Mouse (Mus musculus) stomach, embryonic 15.5 days (tissue): ENCODE results near the gene Alkbh1. TPM values are rescaled to one million over a fixed set of nuclear protein-coding genes. Genes with fewer than 3 reads are reported as not detected.
A peak's percentile ranks its signal among the peaks of the same experiment; 100 is the strongest.

ENCODE experiments used
- ATAC-seq: fragments of 200-750 bp; cut with Nextera tagmentation; 2 replicates; pipeline ENCODE4 v1.8.0; 2017; ENCODE audit warnings: low read depth, moderate number of reproducible peaks, moderate TSS enrichment; ENCODE audit not compliant: insufficient read depth, low FRiP score
- H3K27ac ChIP-seq: fragments of 300-500 bp; sonication (generic); 2 replicates; pipeline ENCODE4 v1.5.1; 2015; ENCODE audit warnings: mild to moderate bottlenecking, inconsistent platforms
- H3K27me3 ChIP-seq: fragments of 300-500 bp; sonication (generic); replicated peaks from 2 replicates; pipeline ENCODE4 v1.6.1; 2015; ENCODE audit warnings: inconsistent platforms
- H3K36me3 ChIP-seq: fragments of 300-500 bp; sonication (generic); 2 replicates; pipeline ENCODE4 v1.6.1; 2015; ENCODE audit warnings: inconsistent platforms
- H3K4me1 ChIP-seq: fragments of 300-500 bp; sonication (generic); 2 replicates; pipeline ENCODE4 v1.6.1; 2015; ENCODE audit warnings: inconsistent platforms
- H3K4me2 ChIP-seq: fragments of 300-500 bp; sonication (generic); 2 replicates; pipeline ENCODE4 v1.6.1; 2015; ENCODE audit warnings: mild to moderate bottlenecking, inconsistent platforms
- H3K4me3 ChIP-seq: fragments of 300-500 bp; sonication (generic); replicated peaks from 2 replicates; pipeline ENCODE4 v1.5.1; 2015; ENCODE audit warnings: inconsistent platforms
- H3K9ac ChIP-seq: fragments of 300-500 bp; sonication (generic); 2 replicates; pipeline ENCODE4 v1.6.1; 2015; ENCODE audit warnings: inconsistent platforms
- H3K9me3 ChIP-seq: fragments of 300-500 bp; sonication (generic); 2 replicates; pipeline ENCODE4 v1.6.1; 2016; ENCODE audit warnings: inconsistent platforms
- WGBS: fragments of 180-500 bp; shearing (Covaris S2); methylation state at CpG from one replicate; pipeline ENCODE4 v1.1.7; 2015; 5-methylcytosine and 5-hydroxymethylcytosine counted together
- polyA plus RNA-seq: library from polyadenylated mRNA; unstranded; fragments of >200 nt; fragmentation: Nextera tagmentation; extraction: Ambion mirVana; gene quantifications from 2 replicates; pipeline ENCODE4 v1.2.1, GENCODE M21; 2015

Gene Alkbh1
- polyA plus RNA-seq, 1 experiment from 2014 or later, result 57.8 TPM

DNA sequence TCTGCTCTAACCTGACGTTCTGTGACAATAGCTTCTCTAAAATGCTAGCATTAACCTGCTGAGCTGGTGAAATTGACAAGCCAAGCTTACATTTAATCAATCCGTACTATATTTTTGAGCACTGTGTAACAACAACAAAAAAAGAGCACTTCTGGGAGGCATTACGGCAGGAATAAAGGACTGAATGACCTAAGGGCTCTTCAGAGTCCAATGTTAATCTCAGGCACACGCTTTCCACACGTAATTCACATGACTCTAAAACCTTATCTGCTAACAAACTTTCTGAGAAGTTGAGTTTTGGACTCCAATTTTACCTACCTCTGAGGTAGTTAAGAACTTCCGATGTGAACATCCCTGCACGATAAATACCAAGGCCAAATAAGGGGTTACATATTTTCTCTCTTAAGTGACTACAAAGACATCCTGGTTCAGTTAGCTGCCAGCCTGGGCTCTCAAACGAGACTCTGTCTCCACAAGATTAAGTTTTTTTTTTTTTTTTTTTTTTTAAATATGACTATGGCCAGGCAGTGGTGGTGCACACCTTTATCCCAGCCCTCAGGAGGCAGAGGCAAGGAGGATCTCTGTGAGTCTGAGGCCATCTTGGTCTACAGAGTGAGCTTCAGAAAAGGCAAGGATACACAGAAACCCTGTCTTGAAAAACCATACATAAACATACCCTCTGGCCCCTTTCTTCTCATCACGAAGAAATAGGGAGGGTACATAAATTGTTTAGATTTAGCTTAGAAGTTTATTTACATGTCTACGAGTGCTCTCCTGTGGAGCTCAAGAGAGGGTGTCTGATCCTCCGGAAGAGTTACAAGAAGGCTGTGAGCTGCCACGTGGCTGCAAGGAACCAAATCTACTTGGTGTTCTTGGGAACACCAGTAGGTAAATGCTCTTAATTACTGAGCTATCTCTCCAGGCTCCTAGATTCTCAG, 1.4 kb downstream of the Alkbh1 start:
- 17% methylated on average over 12 of the region's 12 CpGs for WGBS

GRCm38 (mm10) chr12:87428885-87429284, 14.9 kb downstream of the Alkbh1 start:
- no peaks in the 10 kb centered on the region for H3K27me3 ChIP-seq
- H3K9ac ChIP-seq, result no peak overlapping the region
- H3K36me3 ChIP-seq, result peaks cover 57% of the 10 kb centered on the region
- ATAC-seq, result no peak
- H3K4me3 ChIP-seq, result no peak overlapping the region
- H3K4me2 ChIP-seq, result no peak overlapping the region
- no peaks in the 10 kb centered on the region for H3K9me3 ChIP-seq
- no peaks in the 10 kb centered on the region for H3K4me1 ChIP-seq
- H3K27ac ChIP-seq, result no peak overlapping the region
- WGBS, result 81% methylated on average over 8 of the region's 8 CpGs

More for the DNA sequence above, 1.4 kb downstream of the Alkbh1 start:
- H3K4me2 ChIP-seq, result peak overlapping the region; percentile 84
- peak overlapping the region; percentile 33 for H3K27ac ChIP-seq
- H3K27me3 ChIP-seq, result no peaks in the 10 kb centered on the region
- peaks cover 20% of the 10 kb centered on the region; the same call in 1 of the 2 replicates for H3K36me3 ChIP-seq
- peaks cover 4% of the 10 kb centered on the region for H3K4me1 ChIP-seq
- peak overlapping the region; percentile 100 for H3K4me3 ChIP-seq
- no peaks in the 10 kb centered on the region for H3K9me3 ChIP-seq
- H3K9ac ChIP-seq, result peak overlapping the region; percentile 93; the same call in 1 of the 2 replicates
- ATAC-seq, result no peak

DNA sequence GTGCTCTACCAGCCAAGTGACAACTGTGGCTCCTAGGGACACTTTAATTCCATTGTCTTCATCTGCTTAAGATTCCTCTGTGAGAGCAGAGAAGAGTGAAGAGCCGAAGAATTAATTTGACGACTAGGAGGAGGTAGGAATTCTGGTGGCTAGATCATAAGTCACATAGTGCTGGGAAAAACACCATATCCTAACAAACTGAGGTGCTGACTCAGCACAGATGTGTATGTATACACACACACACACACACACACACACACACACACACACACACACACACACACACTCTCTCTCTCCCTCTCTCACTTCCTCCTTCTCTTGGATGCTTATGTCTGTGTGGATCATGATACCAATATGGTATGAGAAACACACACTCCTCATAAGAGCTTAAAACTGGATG, 15.5 kb downstream of the Alkbh1 start:
- peaks cover 51% of the 10 kb centered on the region for H3K36me3 ChIP-seq
- H3K4me2 ChIP-seq, result no peak overlapping the region
- H3K9ac ChIP-seq, result no peak overlapping the region
- H3K27ac ChIP-seq, result no peak overlapping the region
- H3K4me1 ChIP-seq, result no peaks in the 10 kb centered on the region
- 92% methylated on average over 2 of the region's 2 CpGs for WGBS
- H3K4me3 ChIP-seq, result no peak overlapping the region
- no peak for ATAC-seq
- H3K9me3 ChIP-seq, result no peaks in the 10 kb centered on the region
- H3K27me3 ChIP-seq, result no peaks in the 10 kb centered on the region

- no peaks in the 10 kb centered on the region for H3K27me3 ChIP-seq
- H3K4me2 ChIP-seq, result no peak overlapping the region
- H3K4me1 ChIP-seq, result no peaks in the 10 kb centered on the region
- H3K9me3 ChIP-seq, result no peaks in the 10 kb centered on the region
- H3K36me3 ChIP-seq, result peaks cover 36% of the 10 kb centered on the region
- ATAC-seq, result no peak
- WGBS, result 91% methylated on average over 5 of the region's 5 CpGs
- no peak overlapping the region for H3K4me3 ChIP-seq
- H3K9ac ChIP-seq, result no peak overlapping the region
- no peak overlapping the region for H3K27ac ChIP-seq
Observed at GRCm38 (mm10) chr12:87426354-87427031, 17.3 kb downstream of the Alkbh1 start.

DNA sequence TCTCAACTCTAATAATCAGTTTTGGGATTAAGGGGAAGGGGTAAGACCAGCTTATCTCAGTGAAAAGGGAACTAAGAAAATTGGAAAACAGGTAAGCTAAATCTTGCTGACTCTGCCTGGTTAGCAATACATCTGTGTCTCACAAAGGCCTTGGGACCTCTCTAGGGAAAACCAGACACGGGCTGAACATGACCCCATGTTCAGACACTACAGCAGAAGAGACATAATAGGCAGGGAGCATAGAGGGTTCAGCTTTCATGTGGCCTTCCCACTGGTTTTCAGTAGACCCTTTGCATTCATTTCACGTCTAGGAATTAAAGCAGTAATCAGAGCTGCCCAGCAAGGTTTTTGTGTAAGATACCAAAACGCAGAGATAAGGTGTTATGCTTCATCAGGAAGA, 19.3 kb downstream of the Alkbh1 start:
- Histone ChIP-seq H3K27me3 (no peaks in the 10 kb centered on the region), H3K4me3 (no peak overlapping the region), H3K9me3 (no peaks in the 10 kb centered on the region), H3K36me3 (peaks cover 21% of the 10 kb centered on the region), H3K27ac (no peak overlapping the region), H3K4me1 (no peaks in the 10 kb centered on the region), H3K4me2 (no peak overlapping the region), H3K9ac (no peak overlapping the region)
- no peak for ATAC-seq
- 48% methylated on average over 3 of the region's 3 CpGs for WGBS

GRCm38 (mm10) chr12:87423700-87424099, 20.1 kb downstream of the Alkbh1 start:
- H3K36me3 ChIP-seq, result peaks cover 14% of the 10 kb centered on the region
- ATAC-seq, result no peak
- H3K4me2 ChIP-seq, result no peak overlapping the region
- H3K27me3 ChIP-seq, result no peaks in the 10 kb centered on the region
- H3K9me3 ChIP-seq, result no peaks in the 10 kb centered on the region
- H3K4me3 ChIP-seq, result no peak overlapping the region
- 48% methylated on average over 1 of the region's 1 CpGs for WGBS
- H3K27ac ChIP-seq, result no peak overlapping the region
- no peaks in the 10 kb centered on the region for H3K4me1 ChIP-seq
- no peak overlapping the region for H3K9ac ChIP-seq

DNA sequence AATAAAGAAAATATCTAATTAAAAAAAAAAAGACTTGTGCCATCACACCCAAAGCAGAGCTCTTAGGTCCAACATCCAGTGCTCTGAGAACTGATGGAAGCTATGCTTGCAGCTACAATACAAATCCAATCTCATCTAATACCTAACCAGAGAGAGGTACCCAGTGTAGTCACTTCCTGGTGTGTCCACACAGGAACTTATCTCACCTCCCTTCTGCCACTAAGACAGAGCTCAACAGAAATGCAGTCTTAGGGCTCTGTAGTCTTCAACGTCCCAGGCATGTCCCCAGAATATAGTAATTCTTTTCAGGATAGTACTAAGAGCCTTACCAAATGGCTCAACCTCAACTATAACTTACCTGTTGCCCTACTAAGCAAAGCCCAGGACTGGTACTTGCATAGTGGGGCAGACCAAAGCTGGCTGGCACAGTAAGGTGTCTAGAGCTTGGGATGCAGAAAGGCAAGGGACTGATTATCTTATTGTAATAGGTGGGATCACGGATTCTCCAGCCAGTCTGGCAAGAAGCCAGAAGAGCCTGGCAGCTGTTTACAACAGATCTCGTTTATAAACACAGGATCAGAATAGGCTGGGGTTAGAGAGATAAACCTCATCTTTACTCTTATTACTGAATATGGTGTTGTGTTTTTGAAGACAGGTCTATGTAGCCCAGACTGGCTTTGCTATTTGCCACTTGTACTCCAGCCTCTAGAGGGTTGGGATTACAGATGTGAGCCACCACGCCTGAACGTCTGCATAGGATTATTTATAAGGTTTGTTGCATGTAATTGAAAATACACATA, 21.9 kb downstream of the Alkbh1 start:
- H3K4me3 ChIP-seq, result no peak overlapping the region
- no peak overlapping the region for H3K9ac ChIP-seq
- H3K27ac ChIP-seq, result no peak overlapping the region
- no peak for ATAC-seq
- 55% methylated on average over 5 of the region's 5 CpGs for WGBS
- H3K27me3 ChIP-seq, result no peaks in the 10 kb centered on the region
- H3K4me2 ChIP-seq, result no peak overlapping the region
- H3K4me1 ChIP-seq, result no peaks in the 10 kb centered on the region
- H3K36me3 ChIP-seq, result peaks cover 5% of the 10 kb centered on the region; the same call in 1 of the 2 replicates
- no peaks in the 10 kb centered on the region for H3K9me3 ChIP-seq

GRCm38 (mm10) chr12:87419974-87420485, 23.8 kb downstream of the Alkbh1 start:
- Histone ChIP-seq H3K36me3 (no peaks in the 10 kb centered on the region), H3K27ac (no peak overlapping the region), H3K4me3 (no peak overlapping the region), H3K9ac (no peak overlapping the region), H3K4me2 (no peak overlapping the region), H3K4me1 (no peaks in the 10 kb centered on the region), H3K9me3 (no peaks in the 10 kb centered on the region), H3K27me3 (no peaks in the 10 kb centered on the region)
- 70% methylated on average over 12 of the region's 12 CpGs for WGBS
- no peak for ATAC-seq

DNA sequence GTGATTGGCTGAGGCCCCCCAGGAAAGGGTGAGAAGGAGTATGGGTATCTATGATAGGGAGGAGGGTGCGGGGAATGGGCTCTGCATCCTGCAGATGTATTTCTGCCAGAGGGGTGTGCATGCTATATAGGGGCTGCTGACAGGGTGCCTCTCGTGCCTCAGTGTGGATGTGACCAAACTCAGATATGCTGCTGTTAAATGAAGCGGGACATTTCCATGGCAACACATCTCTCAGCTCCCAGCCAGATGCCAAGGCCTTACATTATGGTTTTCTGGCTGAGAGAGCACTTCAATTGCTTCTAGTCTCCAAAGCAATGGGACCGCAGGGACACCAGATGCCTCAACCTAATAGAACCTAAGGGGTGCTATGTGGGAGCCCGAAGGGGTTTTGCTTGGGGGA, 24.9 kb downstream of the Alkbh1 start:
- Histone ChIP-seq H3K9ac (no peak overlapping the region), H3K36me3 (no peaks in the 10 kb centered on the region), H3K9me3 (no peaks in the 10 kb centered on the region), H3K4me3 (no peak overlapping the region), H3K27me3 (no peaks in the 10 kb centered on the region), H3K4me1 (no peaks in the 10 kb centered on the region), H3K4me2 (no peak overlapping the region), H3K27ac (no peak overlapping the region)
- WGBS, result 87% methylated on average over 5 of the region's 5 CpGs
- no peak for ATAC-seq

DNA sequence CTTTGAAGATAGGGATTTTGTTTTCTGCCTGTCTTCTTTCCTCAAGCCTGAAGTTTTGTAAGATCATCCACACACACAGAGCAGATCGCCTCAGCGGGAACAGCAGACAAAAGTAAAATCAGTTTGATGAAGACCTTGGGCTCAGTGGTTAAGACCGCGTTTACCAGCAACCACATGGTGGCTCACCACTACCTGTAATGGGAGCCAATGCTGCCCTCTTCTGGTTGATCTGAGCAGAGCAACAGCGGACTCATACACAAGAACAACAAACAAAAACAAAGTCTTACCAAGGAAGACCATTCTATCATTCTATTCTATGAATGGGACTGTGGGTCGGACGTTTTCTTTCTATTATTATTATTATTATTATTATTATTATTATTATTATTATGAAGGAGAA, 27.1 kb downstream of the Alkbh1 start:
- no peak overlapping the region for H3K4me2 ChIP-seq
- no peak overlapping the region for H3K27ac ChIP-seq
- no peaks in the 10 kb centered on the region for H3K9me3 ChIP-seq
- 33% methylated on average over 7 of the region's 7 CpGs for WGBS
- H3K27me3 ChIP-seq, result no peaks in the 10 kb centered on the region
- no peak for ATAC-seq
- H3K4me1 ChIP-seq, result no peaks in the 10 kb centered on the region
- no peaks in the 10 kb centered on the region for H3K36me3 ChIP-seq
- no peak overlapping the region for H3K9ac ChIP-seq
- H3K4me3 ChIP-seq, result no peak overlapping the region

- Histone ChIP-seq H3K4me1 (no peaks in the 10 kb centered on the region), H3K9ac (no peak overlapping the region), H3K9me3 (no peaks in the 10 kb centered on the region), H3K4me2 (no peak overlapping the region), H3K4me3 (no peak overlapping the region), H3K27me3 (no peaks in the 10 kb centered on the region), H3K27ac (no peak overlapping the region), H3K36me3 (no peaks in the 10 kb centered on the region)
- ATAC-seq, result no peak
- whole genome bisulfite sequencing, result 78% methylated on average over 4 of the region's 4 CpGs
Observed at GRCm38 (mm10) chr12:87415358-87415757, 28.5 kb downstream of the Alkbh1 start.
